Mouse (Mus musculus) neural tube, embryonic 12.5 days (tissue): ENCODE measurements at regions not wholly inside any gene's neighbourhood (a gene's known extent, or its start where the extent isn't known, plus 50 kb on each side); places are given as distances from the start of the nearest gene placed in this dataset.

ENCODE experiments used
- ATAC-seq: fragments of 200-750 bp; cut with Nextera tagmentation; 2 replicates; pipeline ENCODE4 v1.8.0; 2017; ENCODE audit warnings: low read depth, mild to moderate bottlenecking, moderate TSS enrichment, moderate library complexity; ENCODE audit not compliant: low FRiP score
- H3K27ac ChIP-seq: fragments of 300-500 bp; sonication (generic); 2 replicates; pipeline ENCODE4 v1.5.1; 2016
- H3K27me3 ChIP-seq: fragments of 300-500 bp; sonication (generic); replicated peaks from 2 replicates; pipeline ENCODE4 v1.6.1; 2016; ENCODE audit warnings: mild to moderate bottlenecking
- H3K36me3 ChIP-seq: fragments of 300-500 bp; sonication (generic); 2 replicates; pipeline ENCODE4 v1.6.1; 2016; ENCODE audit warnings: mild to moderate bottlenecking
- H3K4me1 ChIP-seq: fragments of 300-500 bp; sonication (generic); 2 replicates; pipeline ENCODE4 v1.6.1; 2016
- H3K4me2 ChIP-seq: fragments of 300-500 bp; sonication (generic); replicated peaks from 2 replicates; pipeline ENCODE4 v1.6.1; 2016; ENCODE audit warnings: mild to moderate bottlenecking
- H3K4me3 ChIP-seq: fragments of 300-500 bp; sonication (generic); 2 replicates; pipeline ENCODE4 v1.5.1; 2016
- H3K9ac ChIP-seq: fragments of 300-500 bp; sonication (generic); 2 replicates; pipeline ENCODE4 v1.6.1; 2016; ENCODE audit warnings: mild to moderate bottlenecking
- H3K9me3 ChIP-seq: fragments of 300-500 bp; sonication (generic); 2 replicates; pipeline ENCODE4 v1.6.1; 2016; ENCODE audit warnings: mild to moderate bottlenecking
- WGBS: fragments of 180-500 bp; shearing (Covaris S2); methylation state at CpG from one replicate; pipeline ENCODE4 v1.1.7; 2016; 5-methylcytosine and 5-hydroxymethylcytosine counted together

- WGBS: 92% methylated on average over 2 of the region's 2 CpGs
- H3K4me1 ChIP-seq: no peaks in the 10 kb centered on the region
- H3K9ac ChIP-seq: no peak overlapping the region
- no peak overlapping the region for H3K4me2 ChIP-seq
- no peak for ATAC-seq
- H3K4me3 ChIP-seq: no peak overlapping the region
- H3K36me3 ChIP-seq: no peaks in the 10 kb centered on the region
- H3K27me3 ChIP-seq: no peaks in the 10 kb centered on the region
- H3K9me3 ChIP-seq: no peaks in the 10 kb centered on the region
- no peak overlapping the region for H3K27ac ChIP-seq
Measured at GRCm38 (mm10) chr11:17655840-17656239, 297.8 kb downstream of the Etaa1 start.

GRCm38 (mm10) chr11:17657720-17658119 is 296.0 kb downstream of the Etaa1 start:
- no peak overlapping the region for H3K27ac ChIP-seq
- no peak overlapping the region for H3K4me3 ChIP-seq
- H3K4me1 ChIP-seq: no peaks in the 10 kb centered on the region
- ATAC-seq: no peak; the same call in 1 of the 2 replicates
- H3K27me3 ChIP-seq: no peaks in the 10 kb centered on the region
- H3K9me3 ChIP-seq: no peaks in the 10 kb centered on the region
- 81% methylated on average over 3 of the region's 3 CpGs for WGBS
- no peak overlapping the region for H3K4me2 ChIP-seq
- no peak overlapping the region for H3K9ac ChIP-seq
- no peaks in the 10 kb centered on the region for H3K36me3 ChIP-seq

- no peak overlapping the region for H3K4me2 ChIP-seq
- H3K36me3 ChIP-seq: no peaks in the 10 kb centered on the region
- no peaks in the 10 kb centered on the region for H3K4me1 ChIP-seq
- ATAC-seq: peak; percentile 84
- H3K9ac ChIP-seq: no peak overlapping the region
- no peaks in the 10 kb centered on the region for H3K9me3 ChIP-seq
- 36% methylated on average over 3 of the region's 3 CpGs for WGBS
- H3K27ac ChIP-seq: no peak overlapping the region
- no peak overlapping the region for H3K4me3 ChIP-seq
- H3K27me3 ChIP-seq: no peaks in the 10 kb centered on the region
Measured at GRCm38 (mm10) chr11:17658289-17658688, 295.4 kb downstream of the Etaa1 start.

- H3K4me3 ChIP-seq: no peak overlapping the region
- no peak overlapping the region for H3K27ac ChIP-seq
- no peaks in the 10 kb centered on the region for H3K4me1 ChIP-seq
- ATAC-seq: peak; percentile 67
- H3K36me3 ChIP-seq: no peaks in the 10 kb centered on the region
- no peak overlapping the region for H3K4me2 ChIP-seq
- 87% methylated on average over 4 of the region's 4 CpGs for WGBS
- H3K9me3 ChIP-seq: no peaks in the 10 kb centered on the region
- no peak overlapping the region for H3K9ac ChIP-seq
- H3K27me3 ChIP-seq: no peaks in the 10 kb centered on the region
Measured at GRCm38 (mm10) chr11:17658717-17659116, 295.0 kb downstream of the Etaa1 start.

- H3K9me3 ChIP-seq: no peaks in the 10 kb centered on the region
- no peak overlapping the region for H3K4me2 ChIP-seq
- H3K36me3 ChIP-seq: no peaks in the 10 kb centered on the region
- no peaks in the 10 kb centered on the region for H3K4me1 ChIP-seq
- H3K9ac ChIP-seq: no peak overlapping the region
- no peaks in the 10 kb centered on the region for H3K27me3 ChIP-seq
- H3K4me3 ChIP-seq: no peak overlapping the region
- no peak overlapping the region for H3K27ac ChIP-seq
- 85% methylated on average over 5 of the region's 5 CpGs for WGBS
- no peak for ATAC-seq
Measured at GRCm38 (mm10) chr11:17663893-17664292, 289.8 kb downstream of the Etaa1 start.

- 86% methylated on average over 11 of the region's 11 CpGs for WGBS
Measured at GRCm38 (mm10) chr11:17665624-17666552, 287.8 kb downstream of the Etaa1 start.

GRCm38 (mm10) chr11:17680998-17681397 is 272.7 kb downstream of the Etaa1 start:
- H3K4me3 ChIP-seq: no peak overlapping the region
- H3K27ac ChIP-seq: no peak overlapping the region
- no peaks in the 10 kb centered on the region for H3K36me3 ChIP-seq
- no peak overlapping the region for H3K4me2 ChIP-seq
- H3K4me1 ChIP-seq: no peaks in the 10 kb centered on the region
- H3K9me3 ChIP-seq: peaks cover 6% of the 10 kb centered on the region; the same call in 1 of the 2 replicates
- no peak for ATAC-seq
- no peak overlapping the region for H3K9ac ChIP-seq
- no peaks in the 10 kb centered on the region for H3K27me3 ChIP-seq
- WGBS: 65% methylated on average over 4 of the region's 4 CpGs

More at GRCm38 (mm10) chr11:17665624-17666552, 287.8 kb downstream of the Etaa1 start:
- H3K9ac ChIP-seq: no peak overlapping the region
- ATAC-seq: no peak
- no peak overlapping the region for H3K27ac ChIP-seq
- no peaks in the 10 kb centered on the region for H3K4me1 ChIP-seq
- H3K4me2 ChIP-seq: no peak overlapping the region
- H3K36me3 ChIP-seq: no peaks in the 10 kb centered on the region
- H3K9me3 ChIP-seq: no peaks in the 10 kb centered on the region
- no peaks in the 10 kb centered on the region for H3K27me3 ChIP-seq
- H3K4me3 ChIP-seq: no peak overlapping the region

- 50% methylated on average over 4 of the region's 4 CpGs for WGBS
- Histone ChIP-seq H3K4me1 (no peaks in the 10 kb centered on the region), H3K9me3 (peaks cover 6% of the 10 kb centered on the region; the same call in 1 of the 2 replicates), H3K9ac (no peak overlapping the region), H3K36me3 (no peaks in the 10 kb centered on the region), H3K27me3 (no peaks in the 10 kb centered on the region), H3K27ac (no peak overlapping the region), H3K4me3 (no peak overlapping the region), H3K4me2 (no peak overlapping the region)
- ATAC-seq: peak; percentile 50; the same call in 1 of the 2 replicates
Measured at GRCm38 (mm10) chr11:17685711-17686113, 268.0 kb downstream of the Etaa1 start.

GRCm38 (mm10) chr11:17686806-17687205 is 266.9 kb downstream of the Etaa1 start:
- 73% methylated on average over 2 of the region's 2 CpGs for WGBS
- H3K36me3 ChIP-seq: no peaks in the 10 kb centered on the region

GRCm38 (mm10) chr11:17694145-17694544 is 259.5 kb downstream of the Etaa1 start:
- no peak overlapping the region for H3K27ac ChIP-seq
- WGBS: 43% methylated on average over 2 of the region's 2 CpGs
- no peaks in the 10 kb centered on the region for H3K27me3 ChIP-seq
- no peak overlapping the region for H3K9ac ChIP-seq
- no peaks in the 10 kb centered on the region for H3K36me3 ChIP-seq
- no peak overlapping the region for H3K4me3 ChIP-seq
- no peak overlapping the region for H3K4me2 ChIP-seq
- H3K4me1 ChIP-seq: no peaks in the 10 kb centered on the region
- no peak for ATAC-seq
- no peaks in the 10 kb centered on the region for H3K9me3 ChIP-seq

More at GRCm38 (mm10) chr11:17686806-17687205, 266.9 kb downstream of the Etaa1 start:
- no peak overlapping the region for H3K4me2 ChIP-seq
- no peak for ATAC-seq
- H3K9me3 ChIP-seq: peaks cover 6% of the 10 kb centered on the region; the same call in 1 of the 2 replicates
- H3K4me3 ChIP-seq: no peak overlapping the region
- H3K27me3 ChIP-seq: no peaks in the 10 kb centered on the region
- no peaks in the 10 kb centered on the region for H3K4me1 ChIP-seq
- H3K9ac ChIP-seq: no peak overlapping the region
- no peak overlapping the region for H3K27ac ChIP-seq

- Histone ChIP-seq H3K4me2 (no peak overlapping the region), H3K9me3 (no peaks in the 10 kb centered on the region), H3K36me3 (no peaks in the 10 kb centered on the region), H3K27me3 (no peaks in the 10 kb centered on the region), H3K4me1 (no peaks in the 10 kb centered on the region), H3K27ac (no peak overlapping the region), H3K9ac (no peak overlapping the region), H3K4me3 (no peak overlapping the region)
- ATAC-seq: no peak
Measured at GRCm38 (mm10) chr11:17708769-17709168, 244.9 kb downstream of the Etaa1 start.

- WGBS: 76% methylated on average over 1 of the region's 1 CpGs
- H3K36me3 ChIP-seq: no peaks in the 10 kb centered on the region
- H3K27ac ChIP-seq: no peak overlapping the region
- no peaks in the 10 kb centered on the region for H3K9me3 ChIP-seq
- H3K9ac ChIP-seq: no peak overlapping the region
- H3K4me3 ChIP-seq: no peak overlapping the region
- no peaks in the 10 kb centered on the region for H3K27me3 ChIP-seq
- H3K4me1 ChIP-seq: no peaks in the 10 kb centered on the region
- ATAC-seq: no peak
- no peak overlapping the region for H3K4me2 ChIP-seq
Measured at GRCm38 (mm10) chr11:17722051-17722450, 231.6 kb downstream of the Etaa1 start.
